Mouse (Mus musculus) neural tube, embryonic 11.5 days (tissue): ENCODE results near the gene Jmjd1c. TPM values are rescaled to one million over a fixed set of nuclear protein-coding genes. Genes with fewer than 3 reads are reported as not detected.
A peak's percentile ranks its signal among the peaks of the same experiment; 100 is the strongest.

ENCODE experiments used
- ATAC-seq: fragments of 200-750 bp; cut with Nextera tagmentation; 2 replicates; pipeline ENCODE4 v1.8.0; 2017; ENCODE audit warnings: moderate number of reproducible peaks, mild to moderate bottlenecking, moderate TSS enrichment, moderate library complexity; ENCODE audit not compliant: insufficient read depth, low FRiP score, low TSS enrichment
- DNase-seq: peaks from one replicate; pipeline ENCODE4 v3.0.0-alpha.2; 2015; ENCODE audit warnings: low spot score
- H3K27ac ChIP-seq: fragments of 300-500 bp; sonication (generic); 2 replicates; pipeline ENCODE4 v1.5.1; 2014; ENCODE audit warnings: low read depth, mild to moderate bottlenecking, low read length
- H3K27me3 ChIP-seq: fragments of 300-500 bp; sonication (generic); 2 replicates; pipeline ENCODE4 v1.6.1; 2014; ENCODE audit warnings: mild to moderate bottlenecking, low read length, mixed read lengths; ENCODE audit not compliant: control insufficient read depth, insufficient read depth
- H3K36me3 ChIP-seq: fragments of 300-500 bp; sonication (generic); 2 replicates; pipeline ENCODE4 v1.6.1; 2014; ENCODE audit warnings: mild to moderate bottlenecking, low read length, moderate library complexity, mixed read lengths; ENCODE audit not compliant: control insufficient read depth, insufficient read depth
- H3K4me1 ChIP-seq: fragments of 300-500 bp; sonication (generic); 2 replicates; pipeline ENCODE4 v1.6.1; 2014; ENCODE audit warnings: low read length, mixed read lengths; ENCODE audit not compliant: control insufficient read depth, insufficient read depth
- H3K4me2 ChIP-seq: fragments of 300-500 bp; sonication (generic); 2 replicates; pipeline ENCODE4 v1.6.1; 2014; ENCODE audit warnings: low read depth, mild to moderate bottlenecking, moderate library complexity
- H3K4me3 ChIP-seq: fragments of 300-500 bp; sonication (generic); 2 replicates; pipeline ENCODE4 v1.5.1; 2014; ENCODE audit warnings: low read depth, low read length
- H3K9ac ChIP-seq: fragments of 300-500 bp; sonication (generic); 2 replicates; pipeline ENCODE4 v1.6.1; 2014; ENCODE audit warnings: mild to moderate bottlenecking, low read length
- H3K9me3 ChIP-seq: fragments of 300-500 bp; sonication (generic); 2 replicates; pipeline ENCODE4 v1.6.1; 2016; ENCODE audit warnings: low read length; ENCODE audit not compliant: control insufficient read depth
- WGBS: fragments of 180-500 bp; shearing (Covaris S2); extraction: QIAGEN DNeasy Blood & Tissue Kit; methylation state at CpG from one replicate; pipeline ENCODE4 v1.1.7; 2014; 5-methylcytosine and 5-hydroxymethylcytosine counted together
- polyA plus RNA-seq: library from polyadenylated mRNA; unstranded; fragments of >200 nt; fragmentation: Nextera tagmentation; extraction: Ambion mirVana; gene quantifications from 2 replicates; pipeline ENCODE4 v1.2.1, GENCODE M21; 2014

The Jmjd1c gene
- polyA plus RNA-seq, 1 experiment from 2014 or later: 47.6 TPM

DNA sequence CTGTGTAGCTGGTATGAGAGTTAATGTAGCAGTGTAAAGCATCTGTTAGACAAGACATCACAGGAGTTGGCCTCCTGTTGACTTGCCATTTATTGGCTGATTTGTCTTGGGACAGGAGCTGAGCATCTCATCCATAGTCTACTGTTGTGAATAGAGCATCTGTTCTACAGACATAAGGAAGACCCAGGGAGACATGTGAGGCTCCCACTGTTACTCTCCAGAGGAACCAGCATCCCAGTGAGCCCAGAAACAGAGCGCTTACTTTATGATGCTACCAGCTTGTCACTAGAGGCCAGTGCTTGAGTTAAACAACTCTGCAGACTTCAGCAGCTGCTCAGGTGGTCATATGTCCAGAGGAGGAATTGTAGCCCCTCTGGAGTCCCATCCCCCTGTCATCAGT lies 157.2 kb downstream of the Jmjd1c start:
- Histone ChIP-seq H3K4me2 (no peak overlapping the region), H3K36me3 (peaks cover 9% of the 10 kb centered on the region), H3K4me3 (no peak overlapping the region), H3K27ac (no peak overlapping the region), H3K27me3 (no peaks in the 10 kb centered on the region), H3K9ac (no peak overlapping the region), H3K9me3 (no peaks in the 10 kb centered on the region), H3K4me1 (no peaks in the 10 kb centered on the region)
- DNase-seq: no peak
- ATAC-seq: no peak
- 96% methylated on average over 1 of the region's 1 CpGs for WGBS

DNA sequence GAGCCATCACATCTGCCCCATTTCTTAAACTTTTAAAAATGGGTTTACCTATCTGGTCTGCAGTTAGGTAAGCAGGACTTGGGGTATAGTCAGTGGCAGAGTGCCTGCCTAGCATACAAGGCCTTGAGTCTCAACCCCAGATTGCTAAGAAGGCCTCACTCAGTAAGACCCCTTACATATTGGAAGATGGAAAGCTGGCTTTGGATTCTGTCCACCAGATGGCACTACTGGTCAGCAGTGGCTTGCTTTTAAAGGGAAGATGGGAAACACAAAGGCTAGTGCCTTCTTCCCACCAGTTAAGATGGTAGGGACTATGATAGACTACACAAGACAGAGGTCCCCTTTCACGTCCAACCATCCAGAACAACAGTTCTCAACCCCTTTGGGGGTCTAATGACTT lies 168.9 kb downstream of the Jmjd1c start:
- no peak overlapping the region for H3K4me3 ChIP-seq
- H3K4me2 ChIP-seq: no peak overlapping the region
- peaks cover 3% of the 10 kb centered on the region; the same call in 1 of the 2 replicates for H3K36me3 ChIP-seq
- no peaks in the 10 kb centered on the region for H3K9me3 ChIP-seq
- H3K27me3 ChIP-seq: no peaks in the 10 kb centered on the region
- no peak for ATAC-seq
- no peaks in the 10 kb centered on the region for H3K4me1 ChIP-seq
- peak; percentile 51 for DNase-seq
- WGBS: 46% methylated on average over 1 of the region's 1 CpGs
- H3K9ac ChIP-seq: no peak overlapping the region
- H3K27ac ChIP-seq: no peak overlapping the region

DNA sequence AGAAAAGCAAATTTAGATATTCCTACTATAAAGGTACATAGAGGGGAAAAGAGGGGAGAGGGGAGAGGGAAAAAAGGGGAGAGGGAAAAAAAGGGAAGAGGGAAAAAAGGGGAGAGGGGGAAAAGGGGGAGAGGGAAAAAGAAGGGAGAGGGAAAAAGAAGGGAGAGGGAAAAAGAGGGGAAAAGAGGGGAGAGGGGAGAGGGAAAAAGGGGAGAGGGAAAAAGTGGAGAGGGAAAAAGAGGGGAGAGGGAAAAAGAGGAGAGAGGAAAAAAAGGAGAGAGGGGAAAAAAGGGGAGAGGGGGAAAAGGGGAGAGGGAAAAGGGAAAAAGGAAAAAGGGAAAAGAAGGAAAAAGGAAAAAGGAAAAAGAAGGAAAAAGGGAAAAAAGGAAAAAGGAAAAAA lies 180.0 kb downstream of the Jmjd1c start:
- Histone ChIP-seq H3K36me3 (peaks cover 5% of the 10 kb centered on the region), H3K4me3 (no peak overlapping the region), H3K9ac (no peak overlapping the region), H3K4me1 (no peaks in the 10 kb centered on the region), H3K9me3 (no peaks in the 10 kb centered on the region), H3K27me3 (no peaks in the 10 kb centered on the region), H3K4me2 (no peak overlapping the region), H3K27ac (no peak overlapping the region)
- DNase-seq (no peak), ATAC-seq (no peak)

DNA sequence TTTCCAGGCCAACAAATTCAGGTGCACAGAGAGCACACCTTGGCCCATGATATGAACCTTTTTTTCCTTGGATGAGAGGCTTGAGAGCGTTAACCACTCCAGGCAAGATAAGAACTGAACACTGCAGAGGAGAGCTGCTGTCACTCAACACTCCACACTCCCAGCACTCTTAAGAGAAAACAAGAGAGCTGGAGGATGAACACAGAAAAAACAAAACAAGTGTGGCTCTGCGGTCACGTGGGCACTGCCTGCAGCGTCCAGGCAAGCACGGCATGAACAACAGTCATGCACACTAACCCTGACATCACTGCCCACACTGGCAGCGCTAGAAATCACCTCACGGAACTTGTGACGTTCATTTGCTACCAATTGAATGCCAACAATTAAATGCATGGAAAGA lies 185.9 kb downstream of the Jmjd1c start:
- Histone ChIP-seq H3K36me3 (no peaks in the 10 kb centered on the region), H3K27ac (no peak overlapping the region), H3K9me3 (no peaks in the 10 kb centered on the region), H3K4me1 (peaks cover 9% of the 10 kb centered on the region), H3K4me2 (no peak overlapping the region), H3K9ac (no peak overlapping the region), H3K27me3 (no peaks in the 10 kb centered on the region), H3K4me3 (no peak overlapping the region)
- ATAC-seq: no peak
- WGBS: 87% methylated on average over 8 of the region's 8 CpGs
- no peak for DNase-seq

DNA sequence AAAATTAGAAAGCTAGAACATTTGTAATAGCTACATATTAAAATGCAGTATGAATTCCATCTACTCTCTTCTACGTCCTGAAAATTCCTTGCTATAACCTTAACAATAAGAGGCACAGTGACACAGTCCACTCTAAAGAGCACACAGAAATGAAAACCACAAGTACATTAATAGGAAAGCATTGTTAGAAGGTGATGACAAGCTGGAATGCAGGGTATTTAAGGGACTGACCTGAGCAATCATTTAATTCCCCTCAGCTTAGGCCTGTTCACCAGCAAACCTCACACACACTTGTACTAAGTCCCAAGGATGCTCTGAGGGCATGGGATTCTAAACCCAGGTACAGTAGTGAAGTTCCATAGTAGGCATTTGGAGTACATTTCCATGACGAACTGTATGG lies 186.6 kb downstream of the Jmjd1c start:
- no peaks in the 10 kb centered on the region for H3K9me3 ChIP-seq
- peaks cover 9% of the 10 kb centered on the region for H3K4me1 ChIP-seq
- H3K4me2 ChIP-seq: no peak overlapping the region
- no peak overlapping the region for H3K9ac ChIP-seq
- H3K36me3 ChIP-seq: no peaks in the 10 kb centered on the region
- no peak overlapping the region for H3K27ac ChIP-seq
- WGBS: 88% methylated on average over 2 of the region's 2 CpGs
- H3K27me3 ChIP-seq: no peaks in the 10 kb centered on the region
- ATAC-seq (no peak), DNase-seq (no peak)
- no peak overlapping the region for H3K4me3 ChIP-seq

DNA sequence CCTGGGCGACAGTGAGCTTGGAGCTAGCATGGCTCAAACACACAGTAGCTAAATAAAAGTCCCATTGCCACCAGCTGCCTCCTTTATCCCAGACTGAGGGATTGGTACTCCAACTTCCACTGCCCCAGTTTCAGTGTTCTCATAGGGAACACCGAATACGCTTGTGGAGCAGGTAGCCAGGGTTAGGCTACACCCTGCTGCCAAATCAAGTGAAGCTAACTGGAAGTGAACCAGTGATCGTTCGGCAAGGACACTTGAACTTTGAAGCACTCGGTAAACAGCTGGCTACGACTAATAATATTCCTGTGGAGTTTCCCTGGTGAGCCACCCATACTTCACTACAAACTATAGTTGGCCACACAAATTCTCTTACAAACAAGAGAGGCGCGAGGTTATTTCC lies 187.6 kb downstream of the Jmjd1c start:
- 88% methylated on average over 9 of the region's 9 CpGs for WGBS
- H3K9me3 ChIP-seq: no peaks in the 10 kb centered on the region
- peaks cover 9% of the 10 kb centered on the region for H3K4me1 ChIP-seq
- DNase-seq (no peak), ATAC-seq (no peak)
- H3K9ac ChIP-seq: no peak overlapping the region
- H3K4me2 ChIP-seq: peak overlapping the region; percentile 78
- no peaks in the 10 kb centered on the region for H3K36me3 ChIP-seq
- no peaks in the 10 kb centered on the region for H3K27me3 ChIP-seq
- H3K27ac ChIP-seq: no peak overlapping the region
- no peak overlapping the region for H3K4me3 ChIP-seq

DNA sequence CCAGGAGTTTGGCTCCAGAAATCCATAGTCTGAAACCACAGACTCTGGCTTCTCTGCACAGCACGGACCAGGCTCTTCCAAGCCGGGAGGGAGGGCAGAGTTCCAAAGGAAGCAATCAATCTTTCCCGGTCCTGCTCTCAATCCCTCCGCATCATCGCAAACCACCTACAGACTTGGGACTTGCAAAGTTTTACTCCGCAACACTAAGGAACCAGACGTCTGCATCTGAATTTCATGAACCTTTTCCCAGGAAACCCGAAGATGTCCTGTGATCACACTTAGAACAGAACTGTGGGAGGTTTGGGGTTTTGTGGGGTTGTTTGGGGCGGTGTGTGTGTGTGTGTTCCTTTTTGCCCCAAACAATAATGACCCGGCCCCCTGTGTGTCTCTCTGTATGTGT lies 188.4 kb downstream of the Jmjd1c start:
- ATAC-seq (no peak; the same call in 1 of the 2 replicates), DNase-seq (peak; percentile 39)
- Histone ChIP-seq H3K4me2 (peak overlapping the region; percentile 78), H3K4me3 (peak overlapping the region; percentile 95), H3K27ac (no peak overlapping the region), H3K9ac (peak overlapping the region; percentile 87), H3K4me1 (peaks cover 9% of the 10 kb centered on the region), H3K9me3 (no peaks in the 10 kb centered on the region), H3K36me3 (no peaks in the 10 kb centered on the region), H3K27me3 (no peaks in the 10 kb centered on the region)
- 1% methylated on average over 10 of the region's 10 CpGs for WGBS

DNA sequence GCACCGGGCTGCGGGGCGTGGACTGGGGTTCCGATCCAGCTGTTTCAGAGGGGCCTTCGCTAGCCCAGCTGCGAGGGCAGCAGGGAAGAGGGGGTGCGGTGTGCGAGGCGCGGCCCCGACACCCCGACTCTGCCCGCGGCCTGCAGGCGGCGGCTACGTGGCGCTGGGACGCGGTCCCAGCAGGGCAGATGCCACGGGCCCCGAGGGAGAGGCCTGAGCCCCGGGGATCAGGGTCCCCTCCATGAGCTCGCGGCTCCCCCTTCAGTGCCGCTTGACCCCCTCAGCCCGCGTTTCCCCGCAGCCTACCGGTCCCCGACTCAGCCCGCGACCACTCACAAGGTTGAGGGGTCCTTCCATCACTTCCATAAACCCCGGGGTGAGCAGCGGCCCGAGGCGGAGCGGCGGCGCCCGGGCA lies 188.8 kb downstream of the Jmjd1c start:
- under 1% methylated on average over 27 of the region's 41 CpGs for WGBS
- Histone ChIP-seq H3K36me3 (no peaks in the 10 kb centered on the region), H3K4me2 (peak overlapping the region; percentile 78), H3K9ac (peak overlapping the region; percentile 87), H3K27me3 (no peaks in the 10 kb centered on the region), H3K9me3 (no peaks in the 10 kb centered on the region), H3K27ac (peak overlapping the region; percentile 53; the same call in 1 of the 2 replicates), H3K4me1 (peaks cover 9% of the 10 kb centered on the region), H3K4me3 (peak overlapping the region; percentile 95)
- DNase-seq: peak; percentile 36
- ATAC-seq: no peak; the same call in 1 of the 2 replicates

DNA sequence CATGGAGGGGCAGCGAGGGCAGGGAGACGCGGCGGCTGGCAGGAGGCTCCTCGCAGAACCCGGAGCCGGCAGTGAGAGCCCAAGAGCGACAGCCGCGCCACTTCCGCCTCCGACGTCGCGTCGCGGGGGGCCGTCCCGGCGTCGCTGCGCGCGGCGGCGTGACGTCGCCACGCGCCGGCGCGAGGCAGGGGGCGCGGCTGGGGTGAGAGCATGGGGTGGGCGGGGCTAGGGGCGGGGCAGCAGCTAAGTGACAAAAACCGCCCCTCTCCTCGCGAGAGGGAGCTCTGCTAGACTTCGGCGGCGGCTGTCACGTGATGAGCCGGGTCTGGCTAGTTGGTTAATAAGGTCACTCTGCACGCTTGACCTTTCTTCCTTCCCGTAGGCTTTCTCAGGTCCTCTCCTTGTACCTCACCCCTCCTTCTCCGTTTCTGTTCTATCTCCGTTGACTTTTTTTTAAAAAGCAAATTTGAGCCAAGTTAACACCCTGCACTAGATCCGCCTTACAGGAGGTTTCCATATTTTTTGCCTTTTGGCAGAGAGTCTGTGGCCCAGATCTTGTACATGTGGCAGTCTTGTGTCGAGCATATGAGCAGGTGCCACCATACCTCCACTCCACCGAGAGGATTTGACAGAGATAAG lies 189.4 kb downstream of the Jmjd1c start, which contains the start of gene Nrbf2:
Gene Nrbf2 (minus strand): TSS at position 130 of the 639 bp plus-strand sequence.
- 13% methylated on average over 13 of the region's 52 CpGs for WGBS

More for the DNA sequence above, 189.4 kb downstream of the Jmjd1c start, which contains the start of gene Nrbf2:
- Histone ChIP-seq H3K36me3 (no peaks in the 10 kb centered on the region), H3K4me2 (peak within 1 kb of the TSS; percentile 78), H3K27me3 (no peaks in the 10 kb centered on the region), H3K9ac (peak within 1 kb of the TSS; percentile 87), H3K27ac (peak within 1 kb of the TSS; percentile 53; the same call in 1 of the 2 replicates), H3K4me1 (peaks cover 9% of the 10 kb centered on the region), H3K9me3 (no peaks in the 10 kb centered on the region), H3K4me3 (peak within 1 kb of the TSS; percentile 95)
- ATAC-seq (peak; percentile 87), DNase-seq (peak; percentile 94)
